Mouse (Mus musculus) cerebellum, adult 8-10 months (tissue): ENCODE results near the gene Stxbp3.
A peak's percentile ranks its signal among the peaks of the same experiment; 100 is the strongest.
"Not testable (repeated sequence)": the region's sequence is repeated elsewhere in the genome, so short reads cannot be mapped to it uniquely, and the experiment has no call there.

Source experiments
- DNase-seq: peaks from one replicate; pipeline ENCODE4 v3.0.0; 2022

Stxbp3 gene

GRCm38 (mm10) chr3:108856386-108857123 lies 16.2 kb upstream of the Stxbp3 start:
- peak; percentile 44 for DNase-seq

- no peak for DNase-seq
Measured at GRCm38 (mm10) chr3:108855864-108856263, 15.5 kb upstream of the Stxbp3 start.

- no peak for DNase-seq
Measured at GRCm38 (mm10) chr3:108855371-108855770, 15.0 kb upstream of the Stxbp3 start.

GRCm38 (mm10) chr3:108853266-108853665 lies 12.9 kb upstream of the Stxbp3 start:
- no peak for DNase-seq

- DNase-seq: no peak
Measured at GRCm38 (mm10) chr3:108851996-108852697, 11.8 kb upstream of the Stxbp3 start.

GRCm38 (mm10) chr3:108851554-108851953 lies 11.2 kb upstream of the Stxbp3 start:
- no peak for DNase-seq

- DNase-seq: no peak
Measured at GRCm38 (mm10) chr3:108851075-108851474, 10.7 kb upstream of the Stxbp3 start.

GRCm38 (mm10) chr3:108850506-108850905 lies 10.2 kb upstream of the Stxbp3 start:
- DNase-seq: no peak

- no peak for DNase-seq
Measured at GRCm38 (mm10) chr3:108846616-108847015, 6.3 kb upstream of the Stxbp3 start.

GRCm38 (mm10) chr3:108844521-108844920 lies 4.2 kb upstream of the Stxbp3 start:
- DNase-seq: no peak

GRCm38 (mm10) chr3:108844026-108844425 lies 3.7 kb upstream of the Stxbp3 start:
- DNase-seq: no peak

GRCm38 (mm10) chr3:108840716-108841054 lies 359 bp upstream of the Stxbp3 start:
- no peak for DNase-seq

GRCm38 (mm10) chr3:108839647-108839999 lies 703 bp downstream of the Stxbp3 start:
- no peak for DNase-seq

- no peak for DNase-seq
Measured at GRCm38 (mm10) chr3:108838980-108839379, 1.3 kb downstream of the Stxbp3 start.

- DNase-seq: no peak
Measured at GRCm38 (mm10) chr3:108836931-108837330, 3.4 kb downstream of the Stxbp3 start.

GRCm38 (mm10) chr3:108833717-108834116 lies 6.6 kb downstream of the Stxbp3 start:
- not testable (repeated sequence) for DNase-seq

GRCm38 (mm10) chr3:108831750-108832149 lies 8.6 kb downstream of the Stxbp3 start:
- no peak for DNase-seq

- DNase-seq: no peak
Measured at GRCm38 (mm10) chr3:108830493-108830892, 9.8 kb downstream of the Stxbp3 start.

GRCm38 (mm10) chr3:108815631-108816030 lies 24.7 kb downstream of the Stxbp3 start:
- no peak for DNase-seq

- DNase-seq: no peak
Measured at GRCm38 (mm10) chr3:108810747-108811263, 29.5 kb downstream of the Stxbp3 start.

- DNase-seq: no peak
Measured at GRCm38 (mm10) chr3:108805622-108806021, 34.7 kb downstream of the Stxbp3 start.

- DNase-seq: no peak
Measured at GRCm38 (mm10) chr3:108798375-108798774, 42.0 kb downstream of the Stxbp3 start.

- DNase-seq: no peak
Measured at GRCm38 (mm10) chr3:108797723-108798122, 42.6 kb downstream of the Stxbp3 start.

GRCm38 (mm10) chr3:108796386-108796785 lies 43.9 kb downstream of the Stxbp3 start:
- DNase-seq: no peak
